Mouse (Mus musculus) stomach, embryonic 15.5 days (tissue): Measurements from ENCODE around the gene Mast4. TPM values are rescaled to one million over a fixed set of nuclear protein-coding genes. Genes with fewer than 3 reads are reported as not detected.

Source experiments
- ATAC-seq: fragments of 200-750 bp; cut with Nextera tagmentation; 2 replicates; pipeline ENCODE4 v1.8.0; 2017; ENCODE audit warnings: low read depth, moderate number of reproducible peaks, moderate TSS enrichment; ENCODE audit not compliant: insufficient read depth, low FRiP score
- H3K27ac ChIP-seq: fragments of 300-500 bp; sonication (generic); 2 replicates; pipeline ENCODE4 v1.5.1; 2015; ENCODE audit warnings: mild to moderate bottlenecking, inconsistent platforms
- H3K27me3 ChIP-seq: fragments of 300-500 bp; sonication (generic); replicated peaks from 2 replicates; pipeline ENCODE4 v1.6.1; 2015; ENCODE audit warnings: inconsistent platforms
- H3K36me3 ChIP-seq: fragments of 300-500 bp; sonication (generic); 2 replicates; pipeline ENCODE4 v1.6.1; 2015; ENCODE audit warnings: inconsistent platforms
- H3K4me1 ChIP-seq: fragments of 300-500 bp; sonication (generic); 2 replicates; pipeline ENCODE4 v1.6.1; 2015; ENCODE audit warnings: inconsistent platforms
- H3K4me2 ChIP-seq: fragments of 300-500 bp; sonication (generic); 2 replicates; pipeline ENCODE4 v1.6.1; 2015; ENCODE audit warnings: mild to moderate bottlenecking, inconsistent platforms
- H3K4me3 ChIP-seq: fragments of 300-500 bp; sonication (generic); replicated peaks from 2 replicates; pipeline ENCODE4 v1.5.1; 2015; ENCODE audit warnings: inconsistent platforms
- H3K9ac ChIP-seq: fragments of 300-500 bp; sonication (generic); 2 replicates; pipeline ENCODE4 v1.6.1; 2015; ENCODE audit warnings: inconsistent platforms
- H3K9me3 ChIP-seq: fragments of 300-500 bp; sonication (generic); 2 replicates; pipeline ENCODE4 v1.6.1; 2016; ENCODE audit warnings: inconsistent platforms
- WGBS: fragments of 180-500 bp; shearing (Covaris S2); methylation state at CpG from one replicate; pipeline ENCODE4 v1.1.7; 2015; 5-methylcytosine and 5-hydroxymethylcytosine counted together
- polyA plus RNA-seq: library from polyadenylated mRNA; unstranded; fragments of >200 nt; fragmentation: Nextera tagmentation; extraction: Ambion mirVana; gene quantifications from 2 replicates; pipeline ENCODE4 v1.2.1, GENCODE M21; 2015

Gene Mast4
- polyA plus RNA-seq, 1 experiment from 2014 or later = 29.5 TPM

DNA sequence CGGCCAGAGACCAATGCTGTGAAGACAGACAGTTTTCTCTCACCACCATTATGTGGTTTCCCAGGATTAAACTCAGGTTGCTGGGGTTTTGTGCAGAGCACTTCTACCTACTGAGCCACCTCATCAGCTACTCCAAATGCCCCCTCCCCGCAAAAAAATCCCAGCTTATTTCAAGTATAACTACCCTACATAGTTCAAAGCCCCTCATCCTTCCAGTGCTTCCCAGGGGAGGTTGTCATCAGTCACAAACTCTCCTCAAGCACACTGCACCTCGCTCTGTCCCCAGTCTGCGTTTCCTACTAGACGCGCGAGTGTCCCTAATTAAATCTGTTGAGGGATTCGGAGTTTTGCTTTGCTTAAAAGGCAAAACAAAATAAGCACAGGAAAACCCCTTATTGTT is 446.1 kb downstream of the Mast4 start:
- WGBS = 77% methylated on average over 8 of the region's 8 CpGs
- ATAC-seq = no peak
- H3K9me3 ChIP-seq = no peaks in the 10 kb centered on the region
- peak overlapping the region; percentile 31; the same call in 1 of the 2 replicates for H3K27ac ChIP-seq
- no peak overlapping the region for H3K4me3 ChIP-seq
- no peak overlapping the region for H3K9ac ChIP-seq
- H3K4me1 ChIP-seq = no peaks in the 10 kb centered on the region; the same call in 1 of the 2 replicates
- H3K27me3 ChIP-seq = no peaks in the 10 kb centered on the region
- H3K36me3 ChIP-seq = no peaks in the 10 kb centered on the region
- H3K4me2 ChIP-seq = no peak overlapping the region

DNA sequence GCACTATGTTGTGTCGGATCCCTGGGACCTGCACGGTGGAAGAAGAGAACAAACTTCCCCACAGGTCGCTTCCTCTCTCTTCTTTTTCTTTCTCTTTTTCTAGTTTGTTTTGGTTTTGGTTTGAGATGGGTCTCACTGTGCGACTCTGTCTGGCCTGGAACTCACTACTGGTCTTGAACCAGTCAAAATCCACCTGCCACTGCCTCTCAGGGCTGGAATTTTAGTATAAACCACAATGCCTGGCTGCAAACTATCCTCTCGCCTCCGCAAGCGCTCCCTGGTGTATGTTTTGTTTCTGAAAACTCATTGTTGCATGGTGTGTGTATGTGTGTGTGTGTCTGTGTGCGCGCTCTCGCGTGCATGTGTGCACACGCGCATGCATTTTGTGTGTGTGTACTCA is 446.8 kb downstream of the Mast4 start:
- Histone ChIP-seq H3K36me3 (no peaks in the 10 kb centered on the region), H3K4me1 (no peaks in the 10 kb centered on the region; the same call in 1 of the 2 replicates), H3K4me3 (no peak overlapping the region), H3K9ac (no peak overlapping the region), H3K9me3 (no peaks in the 10 kb centered on the region), H3K27me3 (no peaks in the 10 kb centered on the region), H3K27ac (no peak overlapping the region), H3K4me2 (no peak overlapping the region)
- 96% methylated on average over 13 of the region's 13 CpGs for WGBS
- no peak for ATAC-seq

DNA sequence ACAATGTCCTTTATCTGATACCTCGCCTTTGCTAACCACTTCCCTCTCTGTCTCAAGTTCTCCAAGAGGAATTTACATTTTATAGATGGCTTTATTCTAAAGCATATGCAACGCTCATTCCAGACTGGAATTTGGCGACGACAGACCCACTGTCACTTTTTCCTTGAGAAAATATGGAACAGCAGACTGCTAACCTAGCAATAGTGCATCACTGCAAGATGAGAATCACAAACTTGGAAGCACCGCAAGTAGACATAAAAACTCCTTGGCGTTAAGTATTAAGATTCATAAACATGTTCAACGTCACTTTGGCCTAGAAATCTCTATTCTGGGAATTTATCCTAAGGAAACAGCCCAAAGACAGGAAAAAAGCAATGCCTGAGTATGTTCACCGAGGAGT is 447.5 kb downstream of the Mast4 start:
- no peak for ATAC-seq
- WGBS = 63% methylated on average over 8 of the region's 8 CpGs

DNA sequence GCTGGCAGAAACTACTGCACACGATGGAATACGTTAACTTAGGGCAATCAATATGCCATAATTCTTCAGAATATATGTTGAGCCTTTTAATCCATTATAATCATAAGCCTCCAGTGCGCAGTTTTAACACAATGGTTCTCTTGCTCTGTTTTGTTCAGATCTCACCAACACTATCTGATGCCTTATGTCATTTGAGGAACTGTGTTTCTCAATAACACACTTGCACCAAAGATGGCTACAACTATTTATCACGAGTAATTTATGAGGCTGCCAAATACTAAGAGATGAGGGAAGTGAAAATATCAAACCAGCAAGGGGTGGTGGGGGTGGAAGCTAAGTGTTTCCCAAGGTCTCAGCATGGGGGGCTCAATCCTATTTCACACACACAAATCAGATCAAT is 448.1 kb downstream of the Mast4 start:
- ATAC-seq = no peak
- Histone ChIP-seq H3K9ac (no peak overlapping the region), H3K27ac (no peak overlapping the region), H3K4me2 (no peak overlapping the region), H3K36me3 (no peaks in the 10 kb centered on the region), H3K9me3 (no peaks in the 10 kb centered on the region), H3K27me3 (no peaks in the 10 kb centered on the region), H3K4me3 (no peak overlapping the region), H3K4me1 (no peaks in the 10 kb centered on the region; the same call in 1 of the 2 replicates)
- WGBS = 76% methylated on average over 4 of the region's 4 CpGs

More for the DNA sequence above, 447.5 kb downstream of the Mast4 start:
- no peaks in the 10 kb centered on the region for H3K9me3 ChIP-seq
- H3K9ac ChIP-seq = no peak overlapping the region
- no peaks in the 10 kb centered on the region for H3K27me3 ChIP-seq
- H3K4me1 ChIP-seq = no peaks in the 10 kb centered on the region; the same call in 1 of the 2 replicates
- H3K27ac ChIP-seq = no peak overlapping the region
- H3K4me2 ChIP-seq = no peak overlapping the region
- H3K4me3 ChIP-seq = no peak overlapping the region
- no peaks in the 10 kb centered on the region for H3K36me3 ChIP-seq

DNA sequence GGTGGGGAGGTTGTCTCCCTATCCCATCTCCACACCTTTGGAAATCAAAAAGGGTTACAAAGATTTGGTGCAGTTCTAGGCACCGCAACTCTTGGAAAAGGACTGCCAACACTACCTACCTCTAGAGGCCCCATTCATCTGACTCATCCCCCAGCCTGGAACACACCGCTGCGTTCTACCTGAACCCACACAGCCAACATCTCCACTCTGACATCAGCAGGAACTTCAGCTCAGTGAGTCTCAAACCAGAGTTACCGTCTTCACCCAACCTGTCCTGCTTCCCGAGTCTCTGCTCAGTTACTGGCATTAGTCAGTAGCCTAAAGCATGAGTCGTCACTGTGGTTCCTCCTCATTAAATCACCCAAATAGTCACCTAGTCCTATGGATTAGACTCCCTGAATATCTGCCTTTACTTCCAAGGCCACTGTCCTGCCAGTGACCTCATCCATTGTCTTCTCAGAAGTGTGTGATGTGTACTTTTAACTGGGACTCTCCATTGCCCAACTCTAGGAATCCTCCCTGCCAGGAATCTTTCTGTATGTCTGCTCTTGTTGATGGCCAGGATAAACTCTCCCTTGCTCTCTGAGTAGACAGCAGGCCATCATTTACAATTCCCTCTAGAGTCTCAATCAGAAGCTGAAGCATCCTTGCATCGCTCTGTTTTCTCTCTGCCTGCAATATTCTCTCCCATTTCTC is 453.8 kb downstream of the Mast4 start:
- H3K9ac ChIP-seq = no peak overlapping the region
- H3K4me1 ChIP-seq = peaks cover 14% of the 10 kb centered on the region
- no peak overlapping the region for H3K4me2 ChIP-seq
- ATAC-seq = no peak
- H3K4me3 ChIP-seq = no peak overlapping the region
- WGBS = 88% methylated on average over 7 of the region's 7 CpGs
- no peaks in the 10 kb centered on the region for H3K36me3 ChIP-seq
- no peaks in the 10 kb centered on the region for H3K27me3 ChIP-seq
- no peaks in the 10 kb centered on the region for H3K9me3 ChIP-seq
- no peak overlapping the region for H3K27ac ChIP-seq

DNA sequence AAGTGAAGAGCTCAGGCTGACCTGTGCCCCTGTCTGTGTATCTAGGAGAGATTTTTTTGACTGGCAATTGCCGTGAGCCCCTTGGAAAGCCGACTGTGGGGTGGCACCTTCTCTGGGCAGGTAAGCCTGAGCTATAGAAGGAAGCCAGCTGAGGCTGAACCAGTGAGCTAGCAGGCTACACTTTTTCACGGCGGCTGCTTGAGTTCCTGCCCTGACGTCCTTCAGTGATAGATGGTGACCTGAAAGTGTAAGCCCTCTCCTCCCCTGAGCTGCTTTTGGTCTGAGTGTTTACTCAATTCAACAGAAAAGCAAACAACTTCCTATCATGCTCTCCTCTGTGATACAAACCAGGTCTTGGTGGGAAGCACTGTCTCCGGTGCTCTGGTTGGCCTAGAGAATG is 455.7 kb downstream of the Mast4 start:
- peaks cover 23% of the 10 kb centered on the region for H3K4me1 ChIP-seq
- H3K27me3 ChIP-seq = no peaks in the 10 kb centered on the region
- no peak overlapping the region for H3K9ac ChIP-seq
- no peaks in the 10 kb centered on the region for H3K9me3 ChIP-seq
- H3K4me3 ChIP-seq = no peak overlapping the region
- no peak overlapping the region for H3K4me2 ChIP-seq
- peak overlapping the region; percentile 37; the same call in 1 of the 2 replicates for H3K27ac ChIP-seq
- WGBS = 27% methylated on average over 6 of the region's 6 CpGs
- ATAC-seq = no peak
- H3K36me3 ChIP-seq = no peaks in the 10 kb centered on the region

DNA sequence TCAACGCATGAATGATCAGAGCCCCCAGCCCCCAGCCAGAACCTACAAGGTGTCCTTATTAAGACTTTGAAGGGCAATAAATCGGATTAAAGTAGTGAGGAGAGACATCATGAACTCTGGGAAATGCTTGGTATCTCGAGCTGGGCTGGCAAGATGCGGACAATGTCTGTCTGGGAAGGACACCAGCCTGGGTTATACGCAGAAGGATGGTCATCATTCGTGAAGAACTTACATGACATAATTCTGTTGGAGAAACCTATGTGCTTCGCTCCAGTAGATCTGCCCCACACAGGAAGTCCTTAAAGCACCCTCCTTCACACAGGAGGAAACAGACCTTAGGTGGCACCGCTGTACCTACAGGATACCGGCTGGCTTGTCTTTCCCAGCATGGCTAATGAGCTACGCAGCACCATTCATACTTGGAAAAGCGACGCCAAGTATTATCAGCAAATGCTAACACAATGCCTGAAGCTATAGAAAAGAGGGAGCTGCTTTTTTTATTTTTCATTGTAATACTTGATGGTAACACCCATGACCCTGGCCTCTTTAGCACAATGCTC is 456.5 kb downstream of the Mast4 start:
- Histone ChIP-seq H3K27me3 (no peaks in the 10 kb centered on the region), H3K36me3 (no peaks in the 10 kb centered on the region), H3K4me2 (no peak overlapping the region), H3K9ac (no peak overlapping the region), H3K4me3 (no peak overlapping the region), H3K27ac (no peak overlapping the region; the same call in 1 of the 2 replicates), H3K9me3 (no peaks in the 10 kb centered on the region), H3K4me1 (peaks cover 23% of the 10 kb centered on the region)
- 78% methylated on average over 12 of the region's 12 CpGs for WGBS
- ATAC-seq = no peak

DNA sequence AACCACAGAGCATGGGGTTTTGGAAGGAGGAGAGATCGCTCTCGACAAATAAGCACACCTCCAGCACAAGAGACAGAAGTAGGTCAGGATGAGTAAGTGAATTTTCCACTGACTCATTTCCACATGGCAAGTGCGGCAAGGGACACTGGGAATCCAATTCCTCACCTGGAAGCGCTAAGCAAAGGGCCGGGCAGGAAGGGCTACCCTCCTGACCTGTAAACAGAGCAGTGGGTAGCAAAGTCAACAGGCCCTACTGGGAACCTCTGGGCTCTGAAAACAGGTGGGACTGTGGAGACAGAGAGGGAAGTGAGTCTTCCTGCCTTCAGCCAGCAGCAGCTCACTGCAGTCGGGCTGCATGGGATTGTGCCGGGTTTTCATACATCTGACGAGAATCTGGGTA is 457.1 kb downstream of the Mast4 start:
- no peak; the same call in 1 of the 2 replicates for ATAC-seq
- Histone ChIP-seq H3K9me3 (no peaks in the 10 kb centered on the region), H3K4me3 (no peak overlapping the region), H3K9ac (no peak overlapping the region), H3K36me3 (no peaks in the 10 kb centered on the region), H3K27ac (peak overlapping the region; percentile 46; the same call in 1 of the 2 replicates), H3K4me1 (peaks cover 23% of the 10 kb centered on the region), H3K27me3 (no peaks in the 10 kb centered on the region), H3K4me2 (no peak overlapping the region)
- 57% methylated on average over 8 of the region's 8 CpGs for WGBS

DNA sequence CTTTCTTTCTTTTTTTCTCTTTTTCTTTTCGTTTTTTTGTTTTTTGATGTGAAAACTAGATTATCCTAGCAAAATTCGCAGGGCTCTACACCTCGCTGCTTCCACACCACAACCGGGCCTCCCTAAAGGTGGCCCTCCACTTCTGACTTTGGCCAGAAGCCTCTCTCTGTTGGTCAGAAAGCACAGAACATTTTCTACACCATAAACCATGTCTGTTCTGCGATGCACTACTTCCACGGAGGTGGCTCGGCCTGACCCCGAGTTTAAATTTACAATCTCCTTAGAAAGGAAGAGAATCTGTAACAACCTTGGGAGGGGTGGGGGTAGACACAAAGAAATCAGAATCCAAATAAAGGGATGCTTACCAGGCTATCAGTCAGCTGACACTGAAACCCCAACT is 458.8 kb downstream of the Mast4 start:
- 63% methylated on average over 8 of the region's 8 CpGs for WGBS
- Histone ChIP-seq H3K27ac (no peak overlapping the region), H3K36me3 (no peaks in the 10 kb centered on the region), H3K4me2 (no peak overlapping the region), H3K9ac (no peak overlapping the region), H3K4me3 (no peak overlapping the region), H3K27me3 (no peaks in the 10 kb centered on the region), H3K4me1 (peaks cover 23% of the 10 kb centered on the region), H3K9me3 (no peaks in the 10 kb centered on the region)
- no peak for ATAC-seq

DNA sequence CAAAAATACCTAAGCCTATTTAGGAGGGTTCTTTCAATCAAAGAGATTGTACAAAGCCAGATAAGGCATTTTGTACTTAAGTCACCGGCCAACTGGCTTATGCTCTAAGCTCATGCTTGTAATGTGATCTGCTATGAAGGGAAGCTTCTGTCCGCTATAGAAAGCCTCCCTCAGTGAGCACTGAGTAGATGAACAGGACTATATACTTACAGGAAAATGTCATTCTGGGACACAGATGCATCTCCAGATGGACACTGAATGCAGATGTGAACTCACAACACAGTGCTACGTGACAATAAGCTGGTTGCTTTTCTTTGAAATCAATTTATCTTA is 459.2 kb downstream of the Mast4 start:
- no peaks in the 10 kb centered on the region for H3K27me3 ChIP-seq
- H3K9ac ChIP-seq = no peak overlapping the region
- peaks cover 23% of the 10 kb centered on the region for H3K4me1 ChIP-seq

DNA sequence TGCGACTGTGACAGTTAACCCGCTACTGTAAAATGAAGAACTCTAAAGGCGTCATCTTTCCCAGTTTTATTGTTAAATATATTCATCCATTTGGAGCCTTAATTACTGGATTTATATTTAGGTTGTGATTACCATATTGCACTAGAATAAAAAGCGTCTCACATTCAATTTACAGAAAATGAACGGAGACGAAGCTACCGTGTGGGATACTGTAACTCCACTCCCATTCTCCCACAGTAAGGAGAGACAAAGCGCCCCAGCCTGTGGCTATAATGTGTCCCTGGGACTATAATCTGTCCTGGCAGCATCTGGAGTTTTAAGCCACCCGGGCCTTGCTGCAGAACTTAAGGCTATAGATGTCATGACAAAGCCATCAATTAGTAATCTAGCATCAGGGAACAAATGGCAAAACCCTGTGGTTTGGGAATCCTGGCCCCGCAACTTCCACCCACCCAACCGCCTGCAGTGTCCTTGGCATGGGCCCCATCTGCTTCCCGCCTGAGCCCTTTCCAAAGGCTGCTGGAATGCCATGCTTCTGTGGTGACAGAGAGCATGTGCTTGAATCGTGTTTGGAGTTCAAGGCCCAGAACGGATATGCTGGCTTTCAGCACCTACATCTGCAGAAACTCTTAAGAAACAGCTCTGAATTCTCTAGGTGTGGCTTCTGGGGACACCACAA is 459.7 kb downstream of the Mast4 start:
- no peaks in the 10 kb centered on the region for H3K9me3 ChIP-seq
- H3K27me3 ChIP-seq = no peaks in the 10 kb centered on the region
- H3K4me1 ChIP-seq = peaks cover 23% of the 10 kb centered on the region
- peak overlapping the region; percentile 1; the same call in 1 of the 2 replicates for H3K27ac ChIP-seq
- H3K4me2 ChIP-seq = no peak overlapping the region
- no peak overlapping the region for H3K9ac ChIP-seq
- no peaks in the 10 kb centered on the region for H3K36me3 ChIP-seq
- no peak for ATAC-seq
- 78% methylated on average over 14 of the region's 14 CpGs for WGBS
- H3K4me3 ChIP-seq = no peak overlapping the region

More for the DNA sequence above, 459.2 kb downstream of the Mast4 start:
- Histone ChIP-seq H3K36me3 (no peaks in the 10 kb centered on the region), H3K27ac (peak overlapping the region; percentile 1; the same call in 1 of the 2 replicates), H3K9me3 (no peaks in the 10 kb centered on the region), H3K4me3 (no peak overlapping the region), H3K4me2 (no peak overlapping the region)
- WGBS = 50% methylated on average over 3 of the region's 3 CpGs
- no peak for ATAC-seq

DNA sequence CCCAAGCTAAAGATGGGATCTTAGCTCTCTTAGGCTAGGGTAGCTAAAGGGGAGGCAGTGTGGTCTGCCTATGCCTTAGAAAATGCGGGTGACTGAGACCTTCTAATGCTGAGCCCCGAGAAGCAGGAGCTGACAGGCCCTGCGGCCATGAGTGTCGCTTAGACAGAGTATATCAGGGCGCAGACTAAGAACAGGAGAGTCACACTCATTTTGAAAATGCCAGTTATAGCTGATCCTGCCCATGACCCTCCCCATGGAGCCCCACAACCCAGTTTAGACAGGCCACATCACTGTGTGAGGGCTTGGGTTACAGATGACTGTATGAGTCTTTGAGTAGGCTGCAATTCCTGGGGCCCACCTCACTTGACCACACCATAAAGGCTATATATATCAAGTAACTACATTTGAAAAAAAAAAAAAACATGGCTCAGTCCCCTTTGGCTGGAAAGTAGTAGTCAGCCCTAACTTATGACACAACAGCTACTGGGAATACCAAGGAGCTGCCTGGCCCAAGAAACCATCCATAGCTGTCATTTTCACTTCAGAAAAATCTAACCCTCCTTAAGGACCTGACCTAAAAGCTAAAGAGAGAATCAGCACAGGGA is 460.8 kb downstream of the Mast4 start:
- Histone ChIP-seq H3K4me2 (no peak overlapping the region), H3K4me3 (no peak overlapping the region), H3K27me3 (no peaks in the 10 kb centered on the region), H3K36me3 (no peaks in the 10 kb centered on the region), H3K9me3 (no peaks in the 10 kb centered on the region), H3K27ac (no peak overlapping the region), H3K4me1 (peaks cover 20% of the 10 kb centered on the region), H3K9ac (no peak overlapping the region)
- WGBS = 85% methylated on average over 5 of the region's 5 CpGs
- no peak for ATAC-seq
